Mouse (Mus musculus) heart, postnatal 0 days (tissue): ENCODE results near the gene Flywch1. TPM values are rescaled to one million over a fixed set of nuclear protein-coding genes. Genes with fewer than 3 reads are reported as not detected.
"Not testable (repeated sequence)": the region's sequence is repeated elsewhere in the genome, so short reads cannot be mapped to it uniquely, and the experiment has no call there.

ENCODE experiments used
- ATAC-seq: fragments of 200-750 bp; cut with Nextera tagmentation; 2 replicates; pipeline ENCODE4 v1.8.0; 2017; ENCODE audit warnings: low read depth, moderate number of reproducible peaks, moderate library complexity; ENCODE audit not compliant: insufficient read depth
- DNase-seq: peaks from one replicate; pipeline ENCODE4 v3.0.0-alpha.2; 2016; ENCODE audit warnings: low spot score
- H3K27ac ChIP-seq: fragments of 300-500 bp; sonication (generic); 2 replicates; pipeline ENCODE4 v1.5.1; 2014; ENCODE audit warnings: low read depth, mild to moderate bottlenecking
- H3K27me3 ChIP-seq: fragments of 300-500 bp; sonication (generic); 2 replicates; pipeline ENCODE4 v1.6.1; 2014; ENCODE audit warnings: low read length, mixed read lengths; ENCODE audit not compliant: control insufficient read depth, insufficient read depth
- H3K36me3 ChIP-seq: fragments of 300-500 bp; sonication (generic); replicated peaks from 2 replicates; pipeline ENCODE4 v1.6.1; 2014; ENCODE audit warnings: low read length, mixed read lengths; ENCODE audit not compliant: control insufficient read depth, insufficient read depth
- H3K4me1 ChIP-seq: fragments of 300-500 bp; sonication (generic); 2 replicates; pipeline ENCODE4 v1.6.1; 2014; ENCODE audit warnings: antibody characterized with exemption; ENCODE audit not compliant: control insufficient read depth, insufficient read depth
- H3K4me2 ChIP-seq: fragments of 300-500 bp; sonication (generic); 2 replicates; pipeline ENCODE4 v1.6.1; 2014; ENCODE audit warnings: low read depth, mild to moderate bottlenecking, low read length, moderate library complexity
- H3K4me3 ChIP-seq: fragments of 300-500 bp; sonication (generic); 2 replicates; pipeline ENCODE4 v1.5.1; 2014; ENCODE audit warnings: low read depth, low read length
- H3K9ac ChIP-seq: fragments of 300-500 bp; sonication (generic); replicated peaks from 2 replicates; pipeline ENCODE4 v1.6.1; 2014; ENCODE audit warnings: low read depth, low read length, mixed read lengths
- H3K9me3 ChIP-seq: fragments of 300-500 bp; sonication (generic); replicated peaks from 2 replicates; pipeline ENCODE4 v1.6.1; 2016; ENCODE audit warnings: low read length; ENCODE audit not compliant: control insufficient read depth
- CTCF ChIP-seq: IDR thresholded peaks from 2 replicates; pipeline ENCODE4 v1.5.1; 2016; ENCODE audit warnings: antibody characterized with exemption, control low read depth, low read depth
- EP300 ChIP-seq: IDR thresholded peaks from 2 replicates; pipeline ENCODE4 v1.6.1; 2016; ENCODE audit warnings: antibody characterized with exemption, low read depth
- WGBS: fragments of 180-500 bp; shearing (Covaris S2); extraction: QIAGEN DNeasy Blood & Tissue Kit; methylation state at CpG from one replicate; pipeline ENCODE4 v1.1.7; 2014; 5-methylcytosine and 5-hydroxymethylcytosine counted together
- polyA plus RNA-seq: library from polyadenylated mRNA; unstranded; fragments of >200 nt; fragmentation: Nextera tagmentation; extraction: Ambion mirVana; gene quantifications from 2 replicates; pipeline ENCODE4 v1.2.1, GENCODE M21; 2015
- total RNA-seq: library from RNA; depleted of rRNA; stranded (reverse); fragments of >200 nt; gene quantifications from 2 replicates; pipeline ENCODE4 v1.2.3, GENCODE M21; 2014; ENCODE audit warnings: low replicate concordance

Gene Flywch1
- total and polyA plus RNA-seq, 2 experiments from 2014 or later: 34.8 to 72.2 TPM

DNA sequence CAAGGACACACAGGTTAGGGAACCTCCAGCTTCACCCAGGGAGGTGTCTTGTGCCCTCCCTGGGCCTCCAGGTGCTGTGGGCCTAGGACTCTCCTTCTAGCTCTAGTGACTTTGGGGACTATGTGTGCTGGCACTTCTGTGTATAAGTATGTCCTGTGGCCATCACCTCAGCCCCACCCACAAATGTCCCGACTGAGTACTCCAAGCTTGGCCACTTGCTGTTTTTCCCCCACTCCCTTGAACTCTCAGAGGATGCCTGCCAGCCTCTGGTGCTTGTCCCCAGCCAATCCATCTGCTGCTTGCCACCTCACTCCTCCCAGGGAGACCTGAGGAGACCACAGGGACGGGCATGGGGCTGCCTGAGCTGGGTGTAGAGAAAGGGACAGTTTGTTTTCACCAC lies 7.0 kb upstream of the Flywch1 start:
- no peak overlapping the region for H3K4me2 ChIP-seq
- H3K27me3 ChIP-seq: no peaks in the 10 kb centered on the region
- 39% methylated on average over 2 of the region's 2 CpGs for WGBS
- no peaks in the 10 kb centered on the region for H3K9me3 ChIP-seq
- no peaks in the 10 kb centered on the region for H3K4me1 ChIP-seq
- ATAC-seq (no peak), DNase-seq (no peak)
- no peaks in the 10 kb centered on the region for H3K36me3 ChIP-seq
- H3K4me3 ChIP-seq: no peak overlapping the region
- no peak overlapping the region for H3K27ac ChIP-seq
- H3K9ac ChIP-seq: no peak overlapping the region
- TF ChIP-seq EP300 (no peak), CTCF (no peak)

DNA sequence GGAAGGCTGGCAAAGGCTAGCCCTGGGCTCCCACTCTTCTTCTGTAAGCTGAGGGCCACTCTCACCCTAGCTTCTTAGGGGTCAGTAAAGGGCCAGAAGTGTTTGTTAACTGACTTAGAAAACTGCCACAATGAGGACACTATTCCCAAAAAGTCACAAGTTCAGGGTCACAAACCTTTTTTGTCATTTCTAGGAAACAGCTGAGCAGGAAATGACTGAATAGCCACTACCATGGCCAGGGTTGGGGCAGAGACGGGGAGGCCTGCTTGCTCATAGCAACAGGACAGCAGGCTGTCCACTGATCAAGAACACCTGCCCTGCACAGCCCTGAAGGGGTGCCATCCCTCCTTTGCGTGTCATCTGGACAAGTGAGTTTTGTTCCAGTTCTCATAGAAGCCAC lies 5.7 kb upstream of the Flywch1 start:
- H3K4me1 ChIP-seq: no peaks in the 10 kb centered on the region
- no peaks in the 10 kb centered on the region for H3K36me3 ChIP-seq
- ATAC-seq: no peak
- no peak overlapping the region for H3K4me2 ChIP-seq
- TF ChIP-seq CTCF: no peak
- no peak for TF ChIP-seq EP300
- no peak for DNase-seq
- no peaks in the 10 kb centered on the region for H3K27me3 ChIP-seq
- no peaks in the 10 kb centered on the region for H3K9me3 ChIP-seq
- no peak overlapping the region for H3K9ac ChIP-seq
- no peak overlapping the region for H3K4me3 ChIP-seq
- no peak overlapping the region for H3K27ac ChIP-seq
- 74% methylated on average over 2 of the region's 2 CpGs for WGBS

- Histone ChIP-seq H3K27ac (no peak overlapping the region), H3K9me3 (no peaks in the 10 kb centered on the region), H3K4me2 (no peak overlapping the region), H3K27me3 (no peaks in the 10 kb centered on the region), H3K4me1 (0 out of 2 replicates have a peak, but pooled peaks cover 3% of the 10 kb centered on the region), H3K36me3 (no peaks in the 10 kb centered on the region), H3K4me3 (no peak overlapping the region), H3K9ac (no peak overlapping the region)
- 76% methylated on average over 10 of the region's 10 CpGs for WGBS
- TF ChIP-seq EP300: no peak
- no peak for TF ChIP-seq CTCF
- ATAC-seq: no peak
- DNase-seq: no peak
These were observed 4.8 kb upstream of the Flywch1 start for GRCm38 (mm10) chr17:23776216-23776615.

DNA sequence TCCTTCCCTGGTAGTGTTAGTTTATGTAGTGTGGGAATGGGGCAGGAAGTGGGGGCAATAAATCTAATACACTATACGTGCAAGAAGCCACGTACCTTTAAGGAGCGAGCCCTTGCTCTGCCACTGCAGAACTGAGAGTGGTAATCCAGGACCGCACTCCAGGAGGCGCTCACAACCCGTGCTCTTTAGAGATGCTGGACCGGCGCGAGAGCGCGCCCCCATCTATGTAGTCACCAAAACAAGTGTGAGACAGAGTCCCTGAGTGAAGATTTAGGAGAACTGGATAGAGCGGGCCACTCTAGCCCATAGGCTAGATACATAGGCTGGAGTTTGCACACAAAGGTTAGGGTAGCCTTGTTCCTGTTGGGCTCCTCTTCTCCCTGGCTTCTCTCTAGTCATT lies 2.7 kb upstream of the Flywch1 start:
- WGBS: 4% methylated on average over 12 of the region's 12 CpGs
- H3K27me3 ChIP-seq: no peaks in the 10 kb centered on the region

GRCm38 (mm10) chr17:23773676-23774075 lies 2.3 kb upstream of the Flywch1 start:
- Histone ChIP-seq H3K4me1 (peaks cover 13% of the 10 kb centered on the region), H3K36me3 (no peaks in the 10 kb centered on the region), H3K27me3 (no peaks in the 10 kb centered on the region), H3K9ac (no peak overlapping the region), H3K4me3 (no peak overlapping the region), H3K4me2 (no peak overlapping the region), H3K9me3 (no peaks in the 10 kb centered on the region), H3K27ac (no peak overlapping the region)
- ATAC-seq (no peak), DNase-seq (no peak)
- 63% methylated on average over 6 of the region's 6 CpGs for WGBS
- TF ChIP-seq EP300 (no peak), CTCF (no peak)

More for the DNA sequence above, 2.7 kb upstream of the Flywch1 start:
- peak; percentile 81 for TF ChIP-seq CTCF
- no peak for TF ChIP-seq EP300
- peaks cover 13% of the 10 kb centered on the region for H3K4me1 ChIP-seq
- H3K36me3 ChIP-seq: no peaks in the 10 kb centered on the region
- no peak overlapping the region for H3K4me2 ChIP-seq
- H3K27ac ChIP-seq: no peak overlapping the region
- H3K4me3 ChIP-seq: no peak overlapping the region
- DNase-seq: peak; percentile 81
- H3K9ac ChIP-seq: no peak overlapping the region
- ATAC-seq: peak; percentile 45
- H3K9me3 ChIP-seq: no peaks in the 10 kb centered on the region

DNA sequence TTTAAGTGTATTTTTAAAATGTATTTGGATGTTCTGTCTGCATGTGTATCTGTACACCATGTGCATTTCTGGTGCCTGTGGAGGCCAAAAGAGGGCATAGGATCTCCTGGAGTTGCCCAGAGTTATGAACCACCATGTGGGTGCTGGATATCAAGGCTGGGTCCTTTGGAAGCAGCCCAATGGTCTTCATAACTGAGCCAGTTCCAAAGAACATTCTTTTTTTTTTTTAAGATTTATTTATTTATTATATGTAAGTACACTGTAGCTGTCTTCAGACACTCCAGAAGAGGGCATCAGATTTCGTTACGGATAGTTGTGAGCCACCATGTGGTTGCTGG lies 786 bp upstream of the Flywch1 start:
- not testable (repeated sequence) for H3K27ac ChIP-seq, H3K4me2 ChIP-seq, ATAC-seq, H3K36me3 ChIP-seq, H3K4me3 ChIP-seq, DNase-seq, H3K27me3 ChIP-seq, H3K9ac ChIP-seq, H3K9me3 ChIP-seq
- 72% methylated on average over 2 of the region's 2 CpGs for WGBS
- H3K4me1 ChIP-seq: peaks cover 13% of the 10 kb centered on the region
